Mouse (Mus musculus) testis, adult 2 months (tissue): ENCODE results near the gene Matn4. TPM values are rescaled to one million over a fixed set of nuclear protein-coding genes. Genes with fewer than 3 reads are reported as not detected.

Source experiments
- H3K27ac ChIP-seq: fragments of 200-500 bp; 2 replicates; pipeline ENCODE4 v1.5.1; 2012; ENCODE audit warnings: low read depth, low read length; ENCODE audit not compliant: control insufficient read depth, insufficient read depth
- H3K27me3 ChIP-seq: fragments of 200-500 bp; 2 replicates; pipeline ENCODE4 v1.6.1; 2012; ENCODE audit warnings: mild to moderate bottlenecking, low read length, moderate library complexity; ENCODE audit not compliant: control insufficient read depth, insufficient read depth
- H3K36me3 ChIP-seq: fragments of 200-500 bp; 2 replicates; pipeline ENCODE4 v1.6.1; 2012; ENCODE audit warnings: mild to moderate bottlenecking, low read length; ENCODE audit not compliant: control insufficient read depth, insufficient read depth
- H3K4me1 ChIP-seq: fragments of 200-500 bp; 2 replicates; pipeline ENCODE4 v1.6.1; 2012; ENCODE audit warnings: low read length; ENCODE audit not compliant: control insufficient read depth, insufficient read depth
- H3K4me3 ChIP-seq: fragments of 200-500 bp; 2 replicates; pipeline ENCODE4 v1.5.1; 2012; ENCODE audit warnings: low read depth, mild to moderate bottlenecking, low read length, moderate library complexity, mixed read lengths; ENCODE audit not compliant: control insufficient read depth
- CTCF ChIP-seq: fragments of 200-500 bp; IDR thresholded peaks from 2 replicates; pipeline ENCODE4 v1.5.1; 2012; ENCODE audit warnings: low read depth, mild to moderate bottlenecking, inconsistent platforms, low read length, moderate library complexity; ENCODE audit not compliant: control insufficient read depth, insufficient read depth, insufficient replicate concordance
- POLR2A ChIP-seq: fragments of 200-500 bp; IDR thresholded peaks from 2 replicates; pipeline ENCODE4 v1.6.1; 2012; ENCODE audit warnings: low read depth, mild to moderate bottlenecking, inconsistent platforms, low read length, moderate library complexity; ENCODE audit not compliant: control insufficient read depth
- polyA plus RNA-seq: library from polyadenylated mRNA; depleted of rRNA; stranded (reverse); fragments of >200 nt; gene quantifications from 2 replicates; pipeline ENCODE4 v1.2.3, GENCODE M21; 2012

Matn4 gene
- polyA plus RNA-seq, 1 experiment: 0.26 TPM

DNA sequence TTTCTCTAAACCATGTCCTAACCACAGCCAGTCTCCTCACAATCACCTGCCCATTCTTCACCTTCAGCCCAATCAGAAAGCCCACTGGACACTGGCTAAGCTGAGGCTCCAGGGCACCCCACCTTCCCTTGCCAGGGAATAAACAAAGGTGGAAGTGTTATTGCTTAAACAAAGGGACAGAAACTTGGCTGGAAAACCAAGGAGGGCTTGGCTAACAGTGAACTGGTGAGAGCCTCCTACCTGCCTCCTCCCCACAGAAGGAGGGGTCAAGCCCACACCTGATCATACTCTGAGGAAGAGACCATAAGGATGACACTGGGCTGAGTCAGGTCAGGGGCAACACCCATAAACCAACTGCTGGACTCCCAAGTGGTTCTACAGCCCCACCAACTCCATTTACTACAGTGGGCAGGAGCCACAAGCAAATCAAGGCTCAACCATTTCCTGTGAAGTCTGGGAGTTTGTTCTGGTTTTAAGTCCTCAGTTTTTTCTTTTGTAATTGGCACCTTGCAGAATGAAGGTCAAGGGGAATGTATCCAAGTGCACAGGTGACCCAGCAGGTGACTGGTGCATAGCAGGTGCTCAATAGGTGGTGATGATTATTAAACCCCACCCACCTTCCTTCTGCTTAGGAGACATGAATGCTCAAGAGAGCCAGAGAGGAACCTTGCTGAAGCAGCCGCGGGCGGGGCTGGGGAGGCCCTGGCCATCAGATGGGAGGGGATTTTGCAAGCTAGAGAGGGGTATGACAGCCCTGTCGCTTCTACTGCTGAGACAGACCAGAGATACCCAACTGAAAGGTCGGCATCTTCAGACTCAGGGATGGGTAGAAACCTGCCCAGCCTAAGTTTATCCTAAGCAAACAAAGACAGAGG lies 30.5 kb upstream of the Matn4 start:
- no peak overlapping the region for H3K27ac ChIP-seq
- TF ChIP-seq POLR2A: no peak
- TF ChIP-seq CTCF: no peak
- no peaks in the 10 kb centered on the region for H3K36me3 ChIP-seq
- H3K27me3 ChIP-seq: no peaks in the 10 kb centered on the region
- no peak overlapping the region for H3K4me3 ChIP-seq
- peaks cover 23% of the 10 kb centered on the region for H3K4me1 ChIP-seq

DNA sequence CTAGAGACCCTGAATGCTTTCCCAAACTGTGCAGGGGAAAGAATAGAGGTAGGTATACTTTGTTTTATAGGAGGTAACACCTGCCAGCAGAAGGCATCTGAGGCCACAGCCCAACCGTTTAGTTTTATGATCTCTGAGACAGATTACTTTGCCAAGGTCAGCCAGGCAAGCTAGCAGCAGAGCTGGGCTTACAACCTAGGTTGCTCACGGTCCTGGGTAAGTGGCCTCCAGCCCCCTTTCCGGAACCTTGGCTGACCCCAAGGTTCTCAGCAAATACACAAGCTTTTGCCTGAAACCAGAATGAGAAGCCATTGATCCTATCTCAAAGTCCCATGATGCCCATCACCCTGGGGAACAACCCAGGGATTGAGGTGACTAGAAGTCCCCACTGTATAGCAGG lies 29.7 kb upstream of the Matn4 start:
- TF ChIP-seq POLR2A (no peak), CTCF (no peak)
- peaks cover 26% of the 10 kb centered on the region for H3K4me1 ChIP-seq

DNA sequence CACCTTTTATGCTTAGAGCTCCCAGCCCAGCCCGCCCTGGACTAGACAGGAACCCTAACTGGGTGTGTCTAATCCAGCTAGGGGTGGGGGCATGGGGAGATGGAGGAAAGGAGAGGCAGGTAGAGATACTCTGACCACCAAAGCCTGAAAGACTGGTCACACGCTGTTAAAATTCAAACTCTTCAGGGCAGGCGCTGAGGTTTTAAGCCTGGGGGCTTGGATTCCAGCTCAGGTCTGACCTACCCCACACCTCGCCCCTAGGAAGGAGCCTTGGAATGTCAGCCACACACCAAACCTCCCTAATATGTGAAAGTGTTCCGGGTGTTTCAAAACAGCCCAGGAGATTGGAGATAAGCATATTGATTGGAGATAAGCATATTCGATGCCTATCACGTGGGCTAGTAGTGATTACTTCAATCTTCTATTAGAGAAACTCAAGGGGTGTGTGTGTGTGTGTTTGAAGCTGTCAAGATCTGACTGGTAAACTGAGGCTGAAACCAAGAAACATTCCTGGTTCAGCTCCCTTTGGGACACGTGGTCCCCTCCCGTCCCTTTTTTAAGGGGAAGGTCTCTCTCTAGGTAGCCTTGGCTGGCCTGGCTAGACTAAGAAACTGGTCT lies 28.4 kb upstream of the Matn4 start:
- H3K4me1 ChIP-seq: peaks cover 24% of the 10 kb centered on the region

More for the DNA sequence above, 29.7 kb upstream of the Matn4 start:
- no peak overlapping the region for H3K4me3 ChIP-seq
- H3K27ac ChIP-seq: no peak overlapping the region
- H3K27me3 ChIP-seq: no peaks in the 10 kb centered on the region
- no peaks in the 10 kb centered on the region for H3K36me3 ChIP-seq

DNA sequence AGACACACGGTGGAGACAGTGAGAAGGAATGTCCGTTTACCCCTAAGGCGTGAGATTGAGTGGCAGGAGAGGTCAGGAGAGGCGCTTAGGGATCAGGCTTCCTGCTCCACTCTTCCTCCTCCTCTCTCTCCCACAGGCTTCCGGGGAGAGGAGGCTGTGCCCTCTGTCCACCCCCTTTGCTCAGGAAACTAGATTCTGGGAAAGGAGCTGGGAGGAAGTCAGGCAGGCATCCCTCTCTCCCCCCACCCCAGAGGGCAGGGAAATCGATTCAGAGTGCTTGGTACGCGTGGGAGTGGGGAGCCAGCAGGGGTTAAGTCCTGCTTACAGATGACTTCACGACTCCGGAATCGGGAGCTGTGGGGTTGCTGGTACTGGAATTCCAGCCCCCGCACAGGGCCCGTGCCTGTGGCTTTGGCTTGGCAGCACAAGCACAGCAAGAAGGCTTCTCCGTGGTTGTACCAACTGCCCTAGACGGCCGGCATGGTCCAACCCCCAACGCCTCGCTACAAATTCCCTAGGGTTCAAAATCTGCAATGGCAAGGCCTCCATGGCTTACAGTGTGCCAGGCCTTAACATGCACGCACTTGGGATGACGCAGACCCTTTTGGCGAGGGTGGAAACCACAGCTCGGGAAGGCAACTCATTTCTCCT lies 27.7 kb upstream of the Matn4 start:
- no peak overlapping the region for H3K4me3 ChIP-seq
- peaks cover 24% of the 10 kb centered on the region for H3K4me1 ChIP-seq
- H3K36me3 ChIP-seq: no peaks in the 10 kb centered on the region
- no peak overlapping the region; the same call in none of the 2 replicates for H3K27ac ChIP-seq
- no peaks in the 10 kb centered on the region for H3K27me3 ChIP-seq
- TF ChIP-seq CTCF (no peak), POLR2A (no peak)

More for the DNA sequence above, 28.4 kb upstream of the Matn4 start:
- H3K4me3 ChIP-seq: no peak overlapping the region
- H3K36me3 ChIP-seq: no peaks in the 10 kb centered on the region
- TF ChIP-seq CTCF (no peak), POLR2A (no peak)
- H3K27ac ChIP-seq: no peak overlapping the region; the same call in 1 of the 2 replicates
- H3K27me3 ChIP-seq: no peaks in the 10 kb centered on the region

DNA sequence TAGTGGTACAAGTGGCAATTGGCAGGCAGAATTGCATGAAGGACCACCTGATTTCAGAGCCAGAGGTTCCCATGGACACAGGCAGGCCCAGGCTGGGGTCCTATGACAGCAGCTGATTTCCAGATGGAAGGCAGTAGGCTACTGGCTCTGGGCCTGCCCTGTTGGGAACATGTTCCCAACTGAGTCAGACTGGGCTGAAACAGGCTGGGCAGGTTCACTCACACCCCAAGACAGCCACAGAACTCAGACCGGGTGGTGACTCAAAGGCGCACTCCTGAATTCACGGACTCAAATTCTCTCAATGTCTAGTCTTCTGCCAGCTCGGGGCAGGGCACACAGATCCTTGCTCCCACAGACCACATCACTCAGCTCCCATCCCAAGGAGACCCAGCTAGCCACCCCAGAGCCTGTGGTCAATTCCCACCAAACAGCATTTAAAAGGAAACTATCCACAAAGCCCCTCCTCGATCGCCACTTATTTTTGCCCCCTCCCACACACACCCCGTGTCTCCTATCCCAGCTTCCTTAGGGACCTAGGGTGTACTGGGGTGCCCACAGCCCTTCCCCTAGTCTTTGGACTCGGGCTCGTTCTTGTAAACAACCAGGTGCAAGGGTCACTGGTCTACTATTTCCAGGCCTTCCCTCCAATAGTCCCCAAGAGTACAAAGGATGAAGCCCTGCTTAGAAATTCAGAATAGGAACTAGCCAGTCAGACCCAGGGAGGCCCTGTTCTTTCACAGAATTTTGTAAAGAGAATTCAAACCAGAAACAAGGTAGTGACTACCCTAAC lies 26.9 kb upstream of the Matn4 start:
- Histone ChIP-seq H3K4me1 (peaks cover 24% of the 10 kb centered on the region), H3K27ac (no peak overlapping the region), H3K27me3 (no peaks in the 10 kb centered on the region), H3K4me3 (no peak overlapping the region), H3K36me3 (no peaks in the 10 kb centered on the region)
- no peak for TF ChIP-seq CTCF

DNA sequence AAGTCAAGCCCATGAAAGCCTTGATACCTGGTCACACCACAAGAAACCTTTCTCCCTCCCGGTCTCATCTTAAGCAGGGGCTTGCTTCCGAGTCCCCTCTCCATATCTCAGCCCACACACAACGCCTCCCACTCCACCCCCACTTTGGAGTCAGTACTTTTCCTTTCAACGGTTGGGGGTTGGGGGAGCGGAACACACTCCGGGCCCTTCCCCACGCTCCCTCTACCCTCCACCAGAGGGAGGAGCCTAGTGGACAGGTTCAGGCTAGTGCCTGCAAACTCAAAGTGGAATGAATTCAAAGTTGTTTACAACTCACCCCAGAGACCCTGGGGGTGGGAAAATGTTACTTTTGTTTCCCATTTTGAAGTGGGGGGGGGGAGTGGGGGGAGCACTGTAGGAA lies 25.7 kb upstream of the Matn4 start:
- Histone ChIP-seq H3K27me3 (no peaks in the 10 kb centered on the region), H3K4me1 (peaks cover 24% of the 10 kb centered on the region), H3K4me3 (peak overlapping the region; percentile 42), H3K36me3 (no peaks in the 10 kb centered on the region), H3K27ac (peak overlapping the region; percentile 82)
- TF ChIP-seq POLR2A (no peak), CTCF (no peak)
